Mouse (Mus musculus) heart, embryonic 15.5 days (tissue): ENCODE results near the gene Galnt10. TPM values are rescaled to one million over a fixed set of nuclear protein-coding genes. Genes with fewer than 3 reads are reported as not detected.
"Not testable (repeated sequence)": the region's sequence is repeated elsewhere in the genome, so short reads cannot be mapped to it uniquely, and the experiment has no call there.

ENCODE experiments used
- ATAC-seq: fragments of 200-750 bp; cut with Nextera tagmentation; replicated peaks from 2 replicates; pipeline ENCODE4 v1.8.0; 2017; ENCODE audit warnings: low read depth, moderate TSS enrichment; ENCODE audit not compliant: insufficient number of reproducible peaks, insufficient read depth, low FRiP score
- H3K27ac ChIP-seq: fragments of 300-500 bp; sonication (generic); 2 replicates; pipeline ENCODE4 v1.5.1; 2015; ENCODE audit warnings: mild to moderate bottlenecking, inconsistent platforms
- H3K27me3 ChIP-seq: fragments of 300-500 bp; sonication (generic); 2 replicates; pipeline ENCODE4 v1.6.1; 2015; ENCODE audit warnings: inconsistent platforms
- H3K36me3 ChIP-seq: fragments of 300-500 bp; sonication (generic); 2 replicates; pipeline ENCODE4 v1.6.1; 2015; ENCODE audit warnings: mild to moderate bottlenecking, inconsistent platforms
- H3K4me1 ChIP-seq: fragments of 300-500 bp; sonication (generic); replicated peaks from 2 replicates; pipeline ENCODE4 v1.6.1; 2015; ENCODE audit warnings: inconsistent platforms
- H3K4me2 ChIP-seq: fragments of 300-500 bp; sonication (generic); 2 replicates; pipeline ENCODE4 v1.6.1; 2015; ENCODE audit warnings: inconsistent platforms, mild to moderate bottlenecking, moderate library complexity
- H3K4me3 ChIP-seq: fragments of 300-500 bp; sonication (generic); 2 replicates; pipeline ENCODE4 v1.5.1; 2015; ENCODE audit warnings: mild to moderate bottlenecking, inconsistent platforms
- H3K9ac ChIP-seq: fragments of 300-500 bp; sonication (generic); 2 replicates; pipeline ENCODE4 v1.6.1; 2015; ENCODE audit warnings: mild to moderate bottlenecking, inconsistent platforms
- H3K9me3 ChIP-seq: fragments of 300-500 bp; sonication (generic); replicated peaks from 2 replicates; pipeline ENCODE4 v1.6.1; 2016; ENCODE audit warnings: inconsistent platforms
- WGBS: fragments of 180-500 bp; shearing (Covaris S2); methylation state at CpG from one replicate; pipeline ENCODE4 v1.1.7; 2015; ENCODE audit warnings: mixed read lengths; 5-methylcytosine and 5-hydroxymethylcytosine counted together
- polyA plus RNA-seq: library from polyadenylated mRNA; unstranded; fragments of >200 nt; fragmentation: Nextera tagmentation; extraction: Ambion mirVana; gene quantifications from 2 replicates; pipeline ENCODE4 v1.2.1, GENCODE M21; 2015

The Galnt10 gene
- polyA plus RNA-seq, 1 experiment from 2014 or later, result 8.9 TPM

DNA sequence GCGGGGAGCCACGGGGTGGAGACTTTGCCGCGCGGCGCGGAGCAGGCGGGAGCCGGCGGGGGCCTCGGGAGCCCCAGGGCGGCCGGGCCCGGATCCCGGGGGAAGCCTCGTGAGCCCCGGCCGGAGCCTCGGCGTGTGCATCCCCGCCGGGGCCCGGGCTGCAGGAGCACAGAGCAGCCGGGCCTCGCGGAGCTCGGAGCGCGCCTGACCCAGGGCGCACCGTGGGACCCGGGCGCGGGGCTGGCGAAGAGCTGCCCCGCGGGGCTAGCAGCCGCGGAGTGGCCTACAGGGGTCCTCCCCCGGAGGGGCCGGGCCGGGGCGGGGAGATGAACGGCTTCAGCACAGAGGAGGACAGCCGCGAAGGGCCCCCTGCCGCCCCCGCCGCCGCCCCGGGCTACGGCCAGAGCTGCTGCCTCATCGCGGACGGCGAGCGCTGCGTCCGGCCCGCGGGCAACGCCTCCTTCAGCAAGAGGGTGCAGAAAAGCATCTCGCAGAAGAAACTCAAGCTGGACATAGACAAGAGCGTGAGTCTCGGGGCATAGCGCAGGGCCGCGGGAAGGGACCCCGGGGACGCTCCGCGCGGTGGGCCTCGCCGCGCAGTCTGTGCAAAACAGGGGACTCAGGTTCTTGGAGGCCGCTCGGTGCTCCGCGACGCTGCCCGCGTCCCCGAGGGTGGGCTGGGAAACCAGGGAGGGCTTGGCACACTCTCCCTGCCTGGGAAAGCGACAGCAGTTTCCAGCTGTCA is 156.7 kb downstream of the Galnt10 start:
- ATAC-seq, result peak; percentile 71
- peak overlapping the region; percentile 89 for H3K4me3 ChIP-seq
- peak overlapping the region; percentile 89 for H3K9ac ChIP-seq
- H3K27ac ChIP-seq, result peak overlapping the region; percentile 76
- peak overlapping the region; percentile 92 for H3K4me2 ChIP-seq
- H3K4me1 ChIP-seq, result peaks cover 23% of the 10 kb centered on the region
- under 1% methylated on average over 73 of the region's 85 CpGs for WGBS
- H3K9me3 ChIP-seq, result no peaks in the 10 kb centered on the region
- no peaks in the 10 kb centered on the region for H3K27me3 ChIP-seq
- H3K36me3 ChIP-seq, result no peaks in the 10 kb centered on the region

DNA sequence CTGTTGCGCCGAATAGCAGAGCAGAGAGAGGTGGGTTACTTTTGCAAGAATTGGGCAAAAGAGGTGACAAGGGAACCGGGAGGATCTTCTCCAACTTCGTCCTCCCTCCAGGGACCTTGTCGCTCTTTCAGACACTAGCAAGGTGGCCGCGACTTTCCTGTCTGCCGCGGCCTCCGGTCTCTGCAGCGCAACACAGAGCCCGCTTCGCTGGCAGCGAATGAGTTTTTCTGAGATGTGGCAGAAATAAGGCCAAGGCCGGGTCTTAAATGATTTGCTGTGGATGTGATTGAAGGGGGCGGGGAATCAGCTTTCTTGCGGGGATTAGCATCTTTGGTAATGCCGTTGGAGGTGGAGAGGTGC is 157.2 kb downstream of the Galnt10 start:
- no peaks in the 10 kb centered on the region for H3K27me3 ChIP-seq
- no peaks in the 10 kb centered on the region for H3K36me3 ChIP-seq
- 2% methylated on average over 18 of the region's 18 CpGs for WGBS
- no peaks in the 10 kb centered on the region for H3K9me3 ChIP-seq
- H3K4me1 ChIP-seq, result peaks cover 27% of the 10 kb centered on the region
- peak overlapping the region; percentile 89 for H3K9ac ChIP-seq
- ATAC-seq, result no peak
- peak overlapping the region; percentile 92 for H3K4me2 ChIP-seq
- no peak overlapping the region; the same call in 1 of the 2 replicates for H3K27ac ChIP-seq
- peak overlapping the region; percentile 89 for H3K4me3 ChIP-seq

GRCm38 (mm10) chr11:57805047-57805446 is 159.8 kb downstream of the Galnt10 start:
- peaks cover 25% of the 10 kb centered on the region for H3K4me1 ChIP-seq
- no peak for ATAC-seq
- H3K27ac ChIP-seq, result no peak overlapping the region
- no peak overlapping the region for H3K9ac ChIP-seq
- WGBS, result 79% methylated on average over 3 of the region's 3 CpGs
- H3K27me3 ChIP-seq, result no peaks in the 10 kb centered on the region
- H3K4me2 ChIP-seq, result no peak overlapping the region
- no peak overlapping the region for H3K4me3 ChIP-seq
- H3K9me3 ChIP-seq, result no peaks in the 10 kb centered on the region
- H3K36me3 ChIP-seq, result peaks cover 20% of the 10 kb centered on the region; the same call in 1 of the 2 replicates

GRCm38 (mm10) chr11:57809017-57809731 is 163.9 kb downstream of the Galnt10 start:
- Histone ChIP-seq H3K9me3 (no peaks in the 10 kb centered on the region), H3K27me3 (no peaks in the 10 kb centered on the region), H3K4me1 (0 out of 2 replicates have a peak, but pooled peaks cover 6% of the 10 kb centered on the region), H3K27ac (no peak overlapping the region), H3K4me2 (no peak overlapping the region), H3K9ac (no peak overlapping the region), H3K4me3 (no peak overlapping the region), H3K36me3 (peaks cover 42% of the 10 kb centered on the region)
- no peak for ATAC-seq
- WGBS, result 91% methylated on average over 17 of the region's 17 CpGs

GRCm38 (mm10) chr11:57809732-57810098 is 164.5 kb downstream of the Galnt10 start:
- Histone ChIP-seq H3K9ac (no peak overlapping the region), H3K4me3 (no peak overlapping the region), H3K36me3 (peaks cover 42% of the 10 kb centered on the region), H3K4me2 (no peak overlapping the region), H3K4me1 (0 out of 2 replicates have a peak, but pooled peaks cover 6% of the 10 kb centered on the region), H3K27ac (no peak overlapping the region), H3K9me3 (no peaks in the 10 kb centered on the region), H3K27me3 (no peaks in the 10 kb centered on the region)
- 82% methylated on average over 8 of the region's 8 CpGs for WGBS
- no peak for ATAC-seq

- Histone ChIP-seq H3K4me3 (no peak overlapping the region), H3K36me3 (peaks cover 42% of the 10 kb centered on the region), H3K9ac (no peak overlapping the region), H3K27ac (no peak overlapping the region), H3K27me3 (no peaks in the 10 kb centered on the region), H3K4me1 (0 out of 2 replicates have a peak, but pooled peaks cover 6% of the 10 kb centered on the region), H3K4me2 (no peak overlapping the region), H3K9me3 (no peaks in the 10 kb centered on the region)
- WGBS, result 81% methylated on average over 7 of the region's 7 CpGs
- no peak for ATAC-seq
These were observed 165.8 kb downstream of the Galnt10 start for GRCm38 (mm10) chr11:57811006-57811405.

GRCm38 (mm10) chr11:57812212-57812611 is 167.0 kb downstream of the Galnt10 start:
- WGBS, result 94% methylated on average over 8 of the region's 8 CpGs
- H3K27me3 ChIP-seq, result no peaks in the 10 kb centered on the region
- no peak overlapping the region for H3K9ac ChIP-seq
- H3K27ac ChIP-seq, result no peak overlapping the region
- H3K9me3 ChIP-seq, result no peaks in the 10 kb centered on the region
- 0 out of 2 replicates have a peak, but pooled peaks cover 5% of the 10 kb centered on the region for H3K4me1 ChIP-seq
- no peak overlapping the region for H3K4me3 ChIP-seq
- no peak overlapping the region for H3K4me2 ChIP-seq
- peaks cover 42% of the 10 kb centered on the region for H3K36me3 ChIP-seq
- no peak for ATAC-seq

DNA sequence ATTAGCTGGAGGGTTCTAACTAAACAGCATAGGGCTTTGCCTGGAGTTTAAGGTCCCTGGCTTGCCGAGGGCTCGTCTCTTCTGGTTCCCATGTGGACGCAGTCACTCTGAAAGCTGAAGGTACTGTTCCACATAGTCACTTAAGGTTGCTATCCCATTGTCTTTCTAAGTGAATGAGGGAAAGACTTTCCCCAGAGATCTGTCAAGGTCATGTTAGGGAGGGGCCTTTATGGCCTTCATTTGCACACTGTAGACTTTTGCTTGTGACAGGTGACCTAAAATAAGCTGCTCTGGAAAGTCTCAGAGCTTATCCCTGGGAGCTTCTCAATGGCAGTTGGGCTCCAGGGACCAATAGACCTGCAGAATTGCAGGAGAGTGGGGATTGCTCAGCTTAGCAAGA is 168.4 kb downstream of the Galnt10 start:
- peaks cover 34% of the 10 kb centered on the region for H3K36me3 ChIP-seq
- 73% methylated on average over 3 of the region's 3 CpGs for WGBS
- no peak overlapping the region for H3K4me3 ChIP-seq
- H3K27ac ChIP-seq, result no peak overlapping the region
- H3K27me3 ChIP-seq, result no peaks in the 10 kb centered on the region
- 0 out of 2 replicates have a peak, but pooled peaks cover 2% of the 10 kb centered on the region for H3K4me1 ChIP-seq
- ATAC-seq, result no peak
- no peak overlapping the region for H3K9ac ChIP-seq
- H3K9me3 ChIP-seq, result no peaks in the 10 kb centered on the region
- no peak overlapping the region for H3K4me2 ChIP-seq

- no peak overlapping the region for H3K9ac ChIP-seq
- ATAC-seq, result no peak
- H3K27ac ChIP-seq, result no peak overlapping the region
- H3K27me3 ChIP-seq, result no peaks in the 10 kb centered on the region
- H3K36me3 ChIP-seq, result no peaks in the 10 kb centered on the region
- H3K4me3 ChIP-seq, result no peak overlapping the region
- WGBS, result 83% methylated on average over 4 of the region's 4 CpGs
- H3K4me1 ChIP-seq, result peaks cover 7% of the 10 kb centered on the region
- no peaks in the 10 kb centered on the region for H3K9me3 ChIP-seq
- H3K4me2 ChIP-seq, result no peak overlapping the region
These were observed 172.9 kb downstream of the Galnt10 start for GRCm38 (mm10) chr11:57818189-57818588.

- Histone ChIP-seq H3K36me3 (no peaks in the 10 kb centered on the region), H3K4me3 (no peak overlapping the region), H3K27me3 (peaks cover 6% of the 10 kb centered on the region), H3K4me2 (no peak overlapping the region), H3K4me1 (peaks cover 5% of the 10 kb centered on the region), H3K27ac (no peak overlapping the region), H3K9ac (no peak overlapping the region), H3K9me3 (no peaks in the 10 kb centered on the region)
- ATAC-seq, result peak; percentile 60
- WGBS, result 24% methylated on average over 9 of the region's 9 CpGs
These were observed 174.8 kb downstream of the Galnt10 start for GRCm38 (mm10) chr11:57819999-57820581.

DNA sequence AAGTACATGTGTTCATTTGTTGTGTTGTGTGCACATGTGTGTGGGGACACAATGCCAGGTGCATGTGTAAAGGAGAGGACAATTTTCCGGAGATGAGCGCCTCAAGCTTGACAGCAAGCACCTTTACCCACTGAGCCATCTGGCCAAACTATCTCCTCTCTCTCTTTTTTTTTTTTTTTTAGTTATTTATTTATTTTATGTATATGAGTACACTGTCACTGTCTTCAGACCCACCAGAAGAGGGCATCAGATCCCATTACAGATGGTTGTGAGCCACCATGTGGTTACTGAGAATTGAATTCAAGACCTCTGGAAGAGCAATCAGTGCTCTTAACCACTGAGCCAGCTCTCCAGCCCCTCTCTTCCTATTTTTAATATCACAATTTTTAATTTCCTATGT is 177.9 kb downstream of the Galnt10 start:
- H3K4me2 ChIP-seq, H3K4me3 ChIP-seq, H3K9me3 ChIP-seq, H3K9ac ChIP-seq, ATAC-seq, H3K36me3 ChIP-seq, H3K27ac ChIP-seq: not testable (repeated sequence)
- Histone ChIP-seq H3K27me3 (peaks cover 26% of the 10 kb centered on the region), H3K4me1 (peaks cover 20% of the 10 kb centered on the region)
- WGBS, result 91% methylated on average over 2 of the region's 2 CpGs
